Mouse (Mus musculus) testis, adult 2 months (tissue): ENCODE results near the gene Gm20518.

Experiments
- CTCF ChIP-seq: fragments of 200-500 bp; IDR thresholded peaks from 2 replicates; pipeline ENCODE4 v1.5.1; 2012; ENCODE audit warnings: low read depth, mild to moderate bottlenecking, inconsistent platforms, low read length, moderate library complexity; ENCODE audit not compliant: control insufficient read depth, insufficient read depth, insufficient replicate concordance
- POLR2A ChIP-seq: fragments of 200-500 bp; IDR thresholded peaks from 2 replicates; pipeline ENCODE4 v1.6.1; 2012; ENCODE audit warnings: low read depth, mild to moderate bottlenecking, inconsistent platforms, low read length, moderate library complexity; ENCODE audit not compliant: control insufficient read depth

GRCm38 (mm10) chr16:17831781-17832180, 59.7 kb downstream of the Gm20518 start:
- TF ChIP-seq CTCF, result no peak
- TF ChIP-seq POLR2A, result no peak
